Mouse (Mus musculus) thymus, postnatal 0 days (tissue): ENCODE measurements around the gene Olfr914. TPM values are rescaled to one million over a fixed set of nuclear protein-coding genes. Genes with fewer than 3 reads are reported as not detected.

Experiments used
- DNase-seq: peaks from one replicate; pipeline ENCODE4 v3.0.0-alpha.2; 2015; ENCODE audit warnings: low spot score
- polyA plus RNA-seq: library from polyadenylated mRNA; unstranded; fragments of >200 nt; fragmentation: Nextera tagmentation; extraction: Ambion mirVana; gene quantifications from 2 replicates; pipeline ENCODE4 v1.2.1, GENCODE M21; 2015

The Olfr914 gene
- not detected in 2 replicates for polyA plus RNA-seq

GRCm38 (mm10) chr9:38604802-38605201 is at the start of gene Olfr914:
TSS of gene Olfr914 (plus strand) at chr9:38605102.
- DNase-seq: no peak

DNA sequence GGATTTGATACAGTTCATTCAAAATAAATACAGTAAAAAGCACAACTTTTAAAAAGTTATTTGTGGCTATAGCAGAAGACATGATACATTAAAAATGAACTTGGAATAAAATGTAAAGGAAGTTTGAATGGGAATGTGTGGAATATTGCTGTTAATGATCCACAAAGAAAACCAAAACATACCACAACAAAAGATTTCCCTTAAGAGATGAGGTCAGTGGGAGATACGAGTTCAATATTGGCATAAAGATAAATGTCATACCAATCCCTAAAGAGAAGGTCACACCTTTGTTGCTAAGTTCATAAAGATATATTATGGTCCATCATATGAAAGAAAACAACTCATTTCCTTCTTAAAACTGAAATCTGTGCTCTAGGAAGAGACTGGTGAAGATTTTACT is 25.0 kb upstream of the Olfr914 start, which contains the start of gene Olfr912:
Gene Olfr912, plus strand, starts transcription at position 301 of the 400 bp plus-strand sequence.
- no peak for DNase-seq

GRCm38 (mm10) chr9:38591056-38591455 is 13.8 kb upstream of the Olfr914 start:
- DNase-seq: no peak

DNA sequence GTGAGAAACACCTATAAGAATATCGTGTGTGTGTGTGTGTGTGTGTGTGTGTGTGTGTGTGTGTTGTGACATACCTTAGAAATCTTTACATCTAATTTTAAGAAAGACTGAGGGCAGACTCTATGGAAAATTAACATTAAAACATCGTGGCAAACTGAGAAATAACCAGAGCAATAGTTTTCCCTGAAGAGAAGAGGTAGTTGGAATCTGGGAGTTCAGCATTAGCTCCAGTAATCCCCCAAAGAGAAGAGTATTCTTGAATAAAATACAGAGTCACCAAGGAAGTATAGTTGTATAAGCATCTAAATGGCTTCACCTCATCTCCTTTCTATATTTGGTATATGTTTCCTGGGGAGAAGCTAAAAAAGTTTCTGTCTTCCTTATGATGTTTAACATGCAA is 12.4 kb upstream of the Olfr914 start, which contains the start of gene Olfr913:
Gene Olfr913, plus strand, starts transcription at position 301 of the 400 bp plus-strand sequence.
- no peak for DNase-seq

GRCm38 (mm10) chr9:38632406-38632805 is 27.5 kb downstream of the Olfr914 start:
- no peak for DNase-seq

GRCm38 (mm10) chr9:38659775-38660174 is 54.9 kb downstream of the Olfr914 start, which contains the start of gene Olfr916:
TSS of gene Olfr916 (minus strand) at chr9:38659875.
- DNase-seq: no peak

Other genes starting within 250 kb of the Olfr914 start
- gene Olfr250, start 238.2 kb upstream of the Olfr914 start, polyA plus RNA-seq: not detected in 2 replicates
- gene Olfr251, start 228.0 kb upstream of the Olfr914 start, polyA plus RNA-seq: not detected in 2 replicates
- not detected in 2 replicates for gene Olfr147, start 203.4 kb upstream of the Olfr914 start, polyA plus RNA-seq
- gene Olfr901, start 175.6 kb upstream of the Olfr914 start, polyA plus RNA-seq: not detected in 2 replicates
- not detected in 2 replicates for gene Olfr902, start 157.4 kb upstream of the Olfr914 start, polyA plus RNA-seq
- gene Olfr904, start 142.0 kb upstream of the Olfr914 start, polyA plus RNA-seq: not detected in 2 replicates
- gene Olfr905, start 134.0 kb upstream of the Olfr914 start, polyA plus RNA-seq: not detected in 2 replicates
- gene Olfr906, start 118.0 kb upstream of the Olfr914 start, polyA plus RNA-seq: not detected in 2 replicates
- not detected in 2 replicates for gene Olfr907, start 109.3 kb upstream of the Olfr914 start, polyA plus RNA-seq
- not detected in 2 replicates for gene Olfr911-ps1, start 83.5 kb upstream of the Olfr914 start, polyA plus RNA-seq
- not detected in 2 replicates for gene Olfr910, start 67.3 kb upstream of the Olfr914 start, polyA plus RNA-seq
- not detected in 2 replicates for gene Olfr912, start 24.9 kb upstream of the Olfr914 start, polyA plus RNA-seq
- gene Olfr913, start 12.3 kb upstream of the Olfr914 start, polyA plus RNA-seq: not detected in 2 replicates
- not detected in 2 replicates for gene Olfr916, start 54.8 kb downstream of the Olfr914 start, polyA plus RNA-seq
- not detected in 2 replicates for gene Olfr917, start 60.7 kb downstream of the Olfr914 start, polyA plus RNA-seq
- gene Olfr918, start 69.5 kb downstream of the Olfr914 start, polyA plus RNA-seq: not detected in 2 replicates
- gene Olfr919, start 98.6 kb downstream of the Olfr914 start, polyA plus RNA-seq: not detected in 2 replicates
- gene Vwa5a, start 113.2 kb downstream of the Olfr914 start, polyA plus RNA-seq: 33.5 and 37.6 TPM in 2 replicates
- gene Olfr920, start 147.2 kb downstream of the Olfr914 start, polyA plus RNA-seq: 0.28 and 0.47 TPM in 2 replicates
- 0.04 TPM in 1 of 2 replicates, not detected in the other for gene Olfr921, start 168.0 kb downstream of the Olfr914 start, polyA plus RNA-seq
- gene Olfr922, start 209.5 kb downstream of the Olfr914 start, polyA plus RNA-seq: not detected in 2 replicates
- gene Olfr923, start 221.4 kb downstream of the Olfr914 start, polyA plus RNA-seq: not detected in 2 replicates
- gene Olfr924, start 239.3 kb downstream of the Olfr914 start, polyA plus RNA-seq: not detected in 2 replicates
- gene Olfr26, start 250.0 kb downstream of the Olfr914 start, polyA plus RNA-seq: not detected in 2 replicates